Mouse (Mus musculus): Measurements from ENCODE around the gene Olig3.

- TF ChIP-seq CTCF (IDR thresholded peaks at IDR 0.05; ENCODE audit: low read depth, low read length) (no peak), POLR2A (IDR thresholded peaks at IDR 0.05; ENCODE audit: insufficient read depth, low read length) (no peak)
Measured at GRCm38 (mm10) chr10:19372263-19372662, 15.9 kb downstream of the Olig3 start.
